Mouse (Mus musculus): Measurements from ENCODE around the gene Ctnnd2.

DNA sequence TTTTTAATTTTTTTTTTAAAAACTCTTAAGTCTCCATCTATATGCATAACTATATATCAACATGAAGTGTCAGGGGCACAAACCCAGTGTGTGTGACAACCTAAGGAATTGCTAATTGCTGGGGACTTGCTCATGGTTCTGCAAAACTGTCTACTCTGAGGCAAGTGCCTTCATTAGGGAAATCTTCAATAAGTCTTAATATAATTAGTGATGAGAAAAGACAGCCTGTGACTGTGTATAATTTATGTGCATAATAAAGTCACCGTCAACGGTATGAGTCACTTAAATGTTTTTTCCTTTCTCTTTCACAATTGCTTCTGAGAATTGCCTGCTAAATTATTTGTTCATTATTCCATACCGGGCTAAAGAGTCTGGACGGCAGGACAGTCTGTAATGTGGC lies 228.7 kb downstream of the Ctnnd2 start:
- TF ChIP-seq CTCF (IDR thresholded peaks at IDR 0.05; ENCODE audit: low read depth) (no peak), EP300 (IDR thresholded peaks at IDR 0.05; ENCODE audit: low read depth) (no peak)

Measured in liver, postnatal 0 days (tissue).